Mouse (Mus musculus): ENCODE results near the gene Cenpm. TPM values are rescaled to one million over a fixed set of nuclear protein-coding genes. Genes with fewer than 3 reads are reported as not detected.
A peak's percentile ranks its signal among the peaks of the same experiment; 100 is the strongest.

Cenpm gene
- polyA plus RNA-seq, 2 experiments = 39.4 to 57.7 TPM

- no peak for TF ChIP-seq POLR2A (IDR thresholded peaks at IDR 0.05; ENCODE audit: borderline replicate concordance, extremely low read depth, insufficient read depth, insufficient read length)
- WGBS = 89% methylated on average over 12 of the region's 12 CpGs
- H3K27ac ChIP-seq (replicated peaks; ENCODE audit: low read depth, low read length) = no peak overlapping the region
- no peak overlapping the region for H3K4me3 ChIP-seq (replicated peaks; ENCODE audit: low read length)
- DNase-seq (ENCODE audit: low spot score) = no peak
- peaks cover 98% of the 10 kb centered on the region for H3K36me3 ChIP-seq (ENCODE audit: control insufficient read depth, insufficient read depth, low read length)
- no peak overlapping the region for H3K4me2 ChIP-seq (replicated peaks; ENCODE audit: low read depth, low read length, severe bottlenecking)
- peak; percentile 17; the same call in 1 of the 2 replicates for ATAC-seq (ENCODE audit: low FRiP score, low read depth)
- no peaks in the 10 kb centered on the region for H3K4me1 ChIP-seq (ENCODE audit: control insufficient read depth, insufficient read depth, low read length)
- H3K9me3 ChIP-seq (ENCODE audit: control insufficient read depth, low read length) = no peaks in the 10 kb centered on the region
- no peak overlapping the region for H3K9ac ChIP-seq (ENCODE audit: low read depth, low read length, severe bottlenecking)
- no peaks in the 10 kb centered on the region for H3K27me3 ChIP-seq (ENCODE audit: control insufficient read depth, insufficient read depth, low read length)
These were observed 45.0 kb downstream of the Cenpm start for GRCm38 (mm10) chr15:82199546-82199945.

GRCm38 (mm10) chr15:82198342-82198741 lies 46.2 kb downstream of the Cenpm start:
- Histone ChIP-seq H3K4me2 (replicated peaks; ENCODE audit: low read depth, low read length, severe bottlenecking) (no peak overlapping the region), H3K27ac (replicated peaks; ENCODE audit: low read depth, low read length) (no peak overlapping the region), H3K27me3 (ENCODE audit: control insufficient read depth, insufficient read depth, low read length) (no peaks in the 10 kb centered on the region), H3K4me1 (ENCODE audit: control insufficient read depth, insufficient read depth, low read length) (no peaks in the 10 kb centered on the region), H3K9ac (ENCODE audit: low read depth, low read length, severe bottlenecking) (no peak overlapping the region), H3K9me3 (ENCODE audit: control insufficient read depth, low read length) (no peaks in the 10 kb centered on the region), H3K4me3 (replicated peaks; ENCODE audit: low read length) (no peak overlapping the region), H3K36me3 (ENCODE audit: control insufficient read depth, insufficient read depth, low read length) (peaks cover 98% of the 10 kb centered on the region)
- no peak for TF ChIP-seq POLR2A (IDR thresholded peaks at IDR 0.05; ENCODE audit: borderline replicate concordance, extremely low read depth, insufficient read depth, insufficient read length)
- ATAC-seq (ENCODE audit: low FRiP score, low read depth) = no peak
- WGBS = 90% methylated on average over 7 of the region's 7 CpGs
- no peak for DNase-seq (ENCODE audit: low spot score)

GRCm38 (mm10) chr15:82197937-82198336 lies 46.6 kb downstream of the Cenpm start:
- WGBS = 93% methylated on average over 11 of the region's 11 CpGs
- no peaks in the 10 kb centered on the region for H3K9me3 ChIP-seq (ENCODE audit: control insufficient read depth, low read length)

GRCm38 (mm10) chr15:82197246-82197750 lies 47.2 kb downstream of the Cenpm start:
- ATAC-seq (ENCODE audit: low FRiP score, low read depth) = no peak
- H3K27ac ChIP-seq (replicated peaks; ENCODE audit: low read depth, low read length) = no peak overlapping the region
- WGBS = 92% methylated on average over 10 of the region's 10 CpGs

More at GRCm38 (mm10) chr15:82197937-82198336, 46.6 kb downstream of the Cenpm start:
- ATAC-seq (ENCODE audit: low FRiP score, low read depth) (no peak), DNase-seq (ENCODE audit: low spot score) (no peak)
- H3K4me3 ChIP-seq (replicated peaks; ENCODE audit: low read length) = no peak overlapping the region
- H3K27ac ChIP-seq (replicated peaks; ENCODE audit: low read depth, low read length) = no peak overlapping the region
- TF ChIP-seq POLR2A (IDR thresholded peaks at IDR 0.05; ENCODE audit: borderline replicate concordance, extremely low read depth, insufficient read depth, insufficient read length) = no peak
- H3K27me3 ChIP-seq (ENCODE audit: control insufficient read depth, insufficient read depth, low read length) = no peaks in the 10 kb centered on the region
- peaks cover 98% of the 10 kb centered on the region for H3K36me3 ChIP-seq (ENCODE audit: control insufficient read depth, insufficient read depth, low read length)
- H3K4me1 ChIP-seq (ENCODE audit: control insufficient read depth, insufficient read depth, low read length) = no peaks in the 10 kb centered on the region
- H3K4me2 ChIP-seq (replicated peaks; ENCODE audit: low read depth, low read length, severe bottlenecking) = no peak overlapping the region
- no peak overlapping the region for H3K9ac ChIP-seq (ENCODE audit: low read depth, low read length, severe bottlenecking)

GRCm38 (mm10) chr15:82196300-82196699 lies 48.2 kb downstream of the Cenpm start:
- Histone ChIP-seq H3K27ac (replicated peaks; ENCODE audit: low read depth, low read length) (no peak overlapping the region), H3K9me3 (ENCODE audit: control insufficient read depth, low read length) (no peaks in the 10 kb centered on the region), H3K4me3 (replicated peaks; ENCODE audit: low read length) (no peak overlapping the region), H3K9ac (ENCODE audit: low read depth, low read length, severe bottlenecking) (no peak overlapping the region), H3K36me3 (ENCODE audit: control insufficient read depth, insufficient read depth, low read length) (peaks cover 98% of the 10 kb centered on the region), H3K4me2 (replicated peaks; ENCODE audit: low read depth, low read length, severe bottlenecking) (no peak overlapping the region), H3K27me3 (ENCODE audit: control insufficient read depth, insufficient read depth, low read length) (no peaks in the 10 kb centered on the region), H3K4me1 (ENCODE audit: control insufficient read depth, insufficient read depth, low read length) (no peaks in the 10 kb centered on the region)
- DNase-seq (ENCODE audit: low spot score) (no peak), ATAC-seq (ENCODE audit: low FRiP score, low read depth) (no peak)
- no peak for TF ChIP-seq POLR2A (IDR thresholded peaks at IDR 0.05; ENCODE audit: borderline replicate concordance, extremely low read depth, insufficient read depth, insufficient read length)
- 93% methylated on average over 12 of the region's 12 CpGs for WGBS

More at GRCm38 (mm10) chr15:82197246-82197750, 47.2 kb downstream of the Cenpm start:
- TF ChIP-seq POLR2A (IDR thresholded peaks at IDR 0.05; ENCODE audit: borderline replicate concordance, extremely low read depth, insufficient read depth, insufficient read length) = no peak
- H3K9me3 ChIP-seq (ENCODE audit: control insufficient read depth, low read length) = no peaks in the 10 kb centered on the region
- H3K4me3 ChIP-seq (replicated peaks; ENCODE audit: low read length) = no peak overlapping the region
- no peaks in the 10 kb centered on the region for H3K4me1 ChIP-seq (ENCODE audit: control insufficient read depth, insufficient read depth, low read length)
- no peak overlapping the region for H3K4me2 ChIP-seq (replicated peaks; ENCODE audit: low read depth, low read length, severe bottlenecking)
- H3K9ac ChIP-seq (ENCODE audit: low read depth, low read length, severe bottlenecking) = no peak overlapping the region
- no peak for DNase-seq (ENCODE audit: low spot score)
- no peaks in the 10 kb centered on the region for H3K27me3 ChIP-seq (ENCODE audit: control insufficient read depth, insufficient read depth, low read length)
- peaks cover 98% of the 10 kb centered on the region for H3K36me3 ChIP-seq (ENCODE audit: control insufficient read depth, insufficient read depth, low read length)

All from limb, embryonic 14.5 days (tissue).